Mouse (Mus musculus): ENCODE data around the gene Slamf1. TPM values are rescaled to one million over a fixed set of nuclear protein-coding genes. Genes with fewer than 3 reads are reported as not detected.
"Not testable (repeated sequence)": the region's sequence is repeated elsewhere in the genome, so short reads cannot be mapped to it uniquely, and the experiment has no call there.

The Slamf1 gene
- polyA plus RNA-seq, 1 experiment from 2014 or later, result 0.19 TPM

DNA sequence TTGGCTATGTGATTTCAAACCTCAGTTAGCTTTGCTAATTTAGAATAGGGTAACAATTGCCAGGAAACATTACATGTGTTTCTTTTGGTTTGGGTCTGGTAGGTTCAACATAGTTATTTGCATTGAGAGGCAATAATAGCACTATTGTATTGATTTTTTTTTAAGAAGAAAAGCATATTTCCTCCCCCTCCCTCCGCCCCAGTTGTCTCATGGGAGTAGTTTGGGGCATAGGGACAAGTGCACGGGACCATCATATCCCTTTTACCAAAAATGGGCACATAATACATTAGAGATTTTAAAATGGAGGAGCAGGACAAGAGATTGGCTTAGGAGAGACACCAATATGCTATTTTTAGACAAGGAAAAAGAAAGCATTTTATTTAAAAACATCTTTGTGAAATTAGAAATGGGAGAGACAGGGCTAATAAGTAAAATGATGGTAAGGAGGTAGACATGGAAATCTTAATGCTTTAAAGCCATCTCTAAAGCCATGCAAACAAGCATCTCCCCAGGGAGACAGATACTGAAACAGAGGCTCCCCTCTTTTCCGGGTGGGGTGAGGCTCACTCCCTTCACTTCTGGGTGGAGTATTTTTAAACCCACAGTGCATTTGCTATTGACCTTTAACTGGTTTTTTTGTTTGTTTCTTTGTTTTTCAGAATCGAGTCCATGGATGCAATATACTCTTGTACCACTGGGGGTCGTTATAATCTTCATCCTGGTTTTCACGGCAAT lies 20.5 kb downstream of the Slamf1 start:
- no peak overlapping the region for H3K4me3 ChIP-seq (ENCODE audit: inconsistent target)
- no peaks in the 10 kb centered on the region for H3K79me2 ChIP-seq (ENCODE audit: inconsistent target)
- H3K27ac ChIP-seq, result no peak overlapping the region
- no peaks in the 10 kb centered on the region for H3K36me3 ChIP-seq (ENCODE audit: inconsistent target)
- WGBS (ENCODE audit: missing documents), result 89% methylated on average over 6 of the region's 6 CpGs

DNA sequence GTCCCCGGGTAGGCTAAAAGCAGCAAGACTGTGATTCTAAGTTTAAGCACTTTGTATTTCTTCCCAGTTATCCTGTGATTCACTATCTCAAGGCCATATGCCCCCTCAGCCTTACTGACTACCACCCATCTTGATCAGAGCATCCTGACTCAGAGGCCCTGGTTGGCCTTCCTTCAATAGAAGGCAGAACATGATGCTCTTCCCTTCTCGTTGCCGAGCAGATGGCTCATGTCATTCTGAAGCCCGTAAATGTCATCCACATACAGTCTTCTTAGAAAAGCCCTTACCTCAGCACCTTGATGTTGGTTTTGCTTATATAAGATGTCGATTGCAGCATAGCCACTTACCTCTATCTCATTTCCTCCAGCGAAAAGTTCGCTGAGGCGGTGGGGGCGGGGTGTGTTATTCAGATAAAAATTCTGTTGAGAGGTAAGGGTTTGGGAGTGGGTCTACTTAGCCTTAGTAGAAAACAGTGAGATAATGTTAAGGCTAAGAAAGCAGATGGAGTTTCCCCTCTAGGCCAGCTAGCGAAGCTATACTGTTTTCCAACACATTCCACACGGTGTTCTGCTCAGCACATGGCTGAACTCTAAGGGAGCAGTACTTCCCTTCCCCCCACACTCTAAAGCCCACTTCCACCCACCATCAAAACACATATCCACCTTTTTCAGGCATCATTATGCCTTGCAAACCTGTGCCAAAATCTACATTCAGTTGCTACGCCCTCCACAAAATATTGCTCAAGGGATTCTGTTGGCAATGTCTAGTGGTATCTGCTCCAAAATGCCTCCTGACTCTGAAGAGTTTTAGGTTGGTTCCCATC lies 21.7 kb downstream of the Slamf1 start:
- Histone ChIP-seq H3K36me3 (ENCODE audit: inconsistent target) (no peaks in the 10 kb centered on the region), H3K4me3 (ENCODE audit: inconsistent target) (no peak overlapping the region), H3K79me2 (ENCODE audit: inconsistent target) (no peaks in the 10 kb centered on the region), H3K27ac (no peak overlapping the region)
- 46% methylated on average over 12 of the region's 12 CpGs for WGBS (ENCODE audit: missing documents)

DNA sequence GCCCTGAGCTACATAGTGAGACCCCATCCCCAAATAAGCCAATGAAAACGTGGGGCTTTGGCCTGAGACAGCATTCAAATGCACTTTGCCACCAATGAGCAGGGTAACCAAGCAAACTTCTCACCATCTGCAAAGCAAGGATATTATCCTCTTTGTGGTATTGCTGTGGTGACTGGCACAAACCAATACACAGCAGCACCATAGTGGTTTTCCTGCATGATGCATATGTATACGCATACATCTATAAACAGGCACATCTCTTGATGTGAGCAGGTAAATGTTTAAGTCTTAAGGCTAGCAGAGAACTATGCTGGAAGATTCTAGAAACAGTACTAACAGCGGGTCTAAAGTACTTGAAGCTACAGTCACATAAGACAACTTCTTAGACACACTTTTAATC lies 22.5 kb downstream of the Slamf1 start:
- H3K4me3 ChIP-seq (ENCODE audit: inconsistent target), result no peak overlapping the region
- H3K27ac ChIP-seq, result no peak overlapping the region
- WGBS (ENCODE audit: missing documents), result 75% methylated on average over 3 of the region's 3 CpGs
- no peaks in the 10 kb centered on the region for H3K79me2 ChIP-seq (ENCODE audit: inconsistent target)
- H3K36me3 ChIP-seq (ENCODE audit: inconsistent target), result no peaks in the 10 kb centered on the region

DNA sequence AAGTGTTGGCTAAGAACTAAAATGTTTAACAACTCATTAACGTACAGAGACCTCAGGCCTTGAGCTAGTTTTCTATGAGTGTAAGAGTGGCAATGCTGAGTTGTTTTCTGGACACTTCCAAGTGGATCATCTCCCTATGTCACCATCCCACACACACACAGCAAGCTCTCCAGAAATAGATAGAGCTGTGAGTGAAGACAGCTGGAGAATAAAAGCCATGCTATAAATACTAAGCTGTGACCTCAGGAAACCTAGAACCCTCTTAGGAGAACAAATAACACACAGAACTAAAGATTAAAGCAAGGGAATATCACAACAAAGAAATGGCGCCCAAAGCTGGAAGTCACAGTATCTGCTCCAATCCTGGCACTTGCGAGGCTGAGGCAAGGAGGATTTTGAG lies 24.6 kb downstream of the Slamf1 start:
- Histone ChIP-seq H3K36me3 (ENCODE audit: inconsistent target) (no peaks in the 10 kb centered on the region), H3K27ac (no peak overlapping the region), H3K79me2 (ENCODE audit: inconsistent target) (no peaks in the 10 kb centered on the region), H3K4me3 (ENCODE audit: inconsistent target) (no peak overlapping the region)
- WGBS (ENCODE audit: missing documents), result 90% methylated on average over 3 of the region's 3 CpGs

DNA sequence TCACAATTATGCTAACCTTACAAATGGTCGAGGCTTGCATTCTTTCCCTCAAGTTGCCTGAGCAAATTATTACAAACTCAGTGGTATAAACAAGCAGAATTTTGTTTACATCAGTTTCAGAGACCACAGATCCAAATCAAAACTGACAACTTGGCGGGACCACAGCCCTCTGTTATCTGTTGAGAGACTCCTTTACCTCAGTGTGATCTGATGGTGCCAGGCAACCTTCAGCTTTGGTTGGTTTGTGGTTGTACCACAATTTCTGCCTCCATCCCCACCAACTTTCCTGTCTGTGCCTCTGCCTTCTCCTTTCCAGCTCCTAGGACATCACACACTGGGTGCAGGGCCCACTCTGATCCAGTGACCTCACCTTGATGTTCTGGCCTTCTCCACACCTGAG lies 29.3 kb downstream of the Slamf1 start:
- 32% methylated on average over 2 of the region's 2 CpGs for WGBS (ENCODE audit: missing documents)
- Histone ChIP-seq H3K79me2 (ENCODE audit: inconsistent target) (no peaks in the 10 kb centered on the region), H3K27ac (no peak overlapping the region), H3K4me3 (ENCODE audit: inconsistent target) (no peak overlapping the region), H3K36me3 (ENCODE audit: inconsistent target) (no peaks in the 10 kb centered on the region)

DNA sequence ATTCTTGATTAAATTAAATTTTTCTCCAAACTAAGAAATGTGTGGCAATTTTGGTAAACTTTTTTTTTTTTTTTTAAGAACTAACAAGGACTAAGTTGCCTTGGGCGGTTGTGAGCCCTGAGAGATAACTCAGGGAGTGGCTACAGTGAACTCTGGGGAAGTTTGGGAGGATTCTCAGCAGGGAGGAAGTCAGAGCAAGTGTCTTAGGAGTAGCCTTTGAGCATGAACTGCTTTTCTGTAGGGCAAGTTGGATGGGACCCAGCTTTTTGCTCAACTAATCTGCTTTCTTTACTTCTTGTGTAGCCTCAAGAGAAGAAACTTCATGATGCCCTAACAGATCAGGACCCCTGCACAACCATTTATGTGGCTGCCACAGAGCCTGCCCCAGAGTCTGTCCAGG lies 30.9 kb downstream of the Slamf1 start:
- Histone ChIP-seq H3K27ac (no peak overlapping the region), H3K36me3 (ENCODE audit: inconsistent target) (no peaks in the 10 kb centered on the region), H3K79me2 (ENCODE audit: inconsistent target) (no peaks in the 10 kb centered on the region), H3K4me3 (ENCODE audit: inconsistent target) (no peak overlapping the region)
- WGBS (ENCODE audit: missing documents), result 38% methylated on average over 1 of the region's 1 CpGs

DNA sequence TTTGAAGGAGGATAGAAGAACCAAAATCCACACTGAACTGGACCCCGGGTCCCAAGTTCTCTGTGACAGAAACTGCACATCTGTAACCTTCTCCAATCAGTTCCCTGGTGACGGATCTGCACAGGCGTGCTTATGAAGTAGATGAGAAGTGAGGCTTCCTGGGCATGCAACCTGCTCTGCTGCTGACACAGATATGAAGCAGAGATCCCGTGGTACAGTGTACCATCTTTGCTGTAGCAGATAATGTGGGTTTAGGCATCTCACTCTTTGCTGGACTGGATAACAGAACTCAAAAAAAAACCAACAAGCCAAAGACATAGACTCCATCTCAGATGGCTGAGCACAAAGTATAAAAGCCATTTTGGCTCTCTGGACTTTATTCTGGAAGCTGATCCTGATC lies 32.7 kb downstream of the Slamf1 start:
- Histone ChIP-seq H3K4me3 (ENCODE audit: inconsistent target) (no peak overlapping the region), H3K36me3 (ENCODE audit: inconsistent target) (no peaks in the 10 kb centered on the region), H3K79me2 (ENCODE audit: inconsistent target) (no peaks in the 10 kb centered on the region), H3K27ac (no peak overlapping the region)
- 85% methylated on average over 4 of the region's 4 CpGs for WGBS (ENCODE audit: missing documents)

DNA sequence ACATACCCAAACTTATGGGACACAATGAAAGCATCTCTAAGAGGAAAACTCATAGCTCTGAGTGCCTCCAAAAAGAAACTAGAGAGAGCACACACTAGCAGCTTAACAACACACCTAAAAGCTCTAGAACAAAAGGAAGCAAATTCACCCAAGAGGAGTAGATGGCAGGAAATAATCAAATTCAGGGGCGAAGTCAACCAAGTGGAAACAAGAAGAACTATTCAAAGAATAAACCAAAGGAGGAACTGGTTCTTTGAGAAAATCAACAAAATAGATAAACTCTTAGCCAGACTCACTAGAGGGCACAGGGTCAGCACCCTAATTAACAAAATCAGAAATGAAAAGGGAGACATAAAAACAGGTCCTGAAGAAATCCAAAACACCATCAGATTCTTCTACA lies 44.1 kb downstream of the Slamf1 start:
- not testable (repeated sequence) for H3K27ac ChIP-seq; H3K36me3 ChIP-seq (ENCODE audit: inconsistent target); H3K79me2 ChIP-seq (ENCODE audit: inconsistent target); H3K4me3 ChIP-seq (ENCODE audit: inconsistent target)
- no CpG with 5 or more reads among the region's 1 CpGs for WGBS (ENCODE audit: missing documents)

DNA sequence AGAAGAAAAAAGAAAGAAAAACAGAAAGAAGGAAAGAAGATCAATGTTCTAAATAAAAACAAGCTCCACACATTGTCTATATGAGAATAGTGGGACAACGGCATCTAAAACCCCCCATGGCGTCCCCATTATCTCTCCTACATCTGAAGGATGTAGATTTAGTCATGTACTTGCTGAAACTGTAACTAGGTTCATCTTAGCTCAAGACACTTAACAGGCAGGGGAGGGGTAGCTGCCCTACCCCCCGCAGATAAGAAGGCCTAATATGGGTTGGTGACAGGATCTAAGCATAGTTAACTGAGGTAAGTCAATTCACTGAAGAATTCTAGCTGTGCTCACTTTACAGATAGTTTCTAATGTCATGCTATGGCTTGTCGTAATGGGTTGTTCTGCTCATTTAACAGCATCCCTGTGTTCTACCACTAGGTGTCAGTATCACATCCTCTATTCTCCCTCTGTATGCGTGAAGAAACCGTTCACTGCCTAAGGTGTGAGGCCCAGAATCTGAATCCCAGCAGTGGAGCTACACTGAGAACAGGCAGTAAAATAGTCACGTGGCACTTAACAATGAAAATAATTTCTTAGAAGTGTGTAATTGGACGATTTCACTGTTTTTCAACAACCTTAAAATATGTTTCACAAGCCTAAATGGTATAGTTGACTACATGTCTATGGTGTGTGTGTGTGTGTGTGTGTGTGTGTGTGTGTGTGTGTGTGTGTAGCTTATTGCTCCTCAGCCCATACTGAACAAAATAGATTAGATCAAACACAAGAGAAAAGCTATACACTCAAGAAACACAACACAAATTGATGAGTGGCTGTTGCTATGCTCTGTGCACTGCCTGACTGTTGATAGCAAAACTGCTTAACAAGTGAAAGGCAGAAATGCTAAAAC lies 48.9 kb downstream of the Slamf1 start:
- Histone ChIP-seq H3K79me2 (ENCODE audit: inconsistent target) (no peaks in the 10 kb centered on the region), H3K27ac (no peak overlapping the region), H3K4me3 (ENCODE audit: inconsistent target) (no peak overlapping the region), H3K36me3 (ENCODE audit: inconsistent target) (no peaks in the 10 kb centered on the region)
- 18% methylated on average over 8 of the region's 8 CpGs for WGBS (ENCODE audit: missing documents)

DNA sequence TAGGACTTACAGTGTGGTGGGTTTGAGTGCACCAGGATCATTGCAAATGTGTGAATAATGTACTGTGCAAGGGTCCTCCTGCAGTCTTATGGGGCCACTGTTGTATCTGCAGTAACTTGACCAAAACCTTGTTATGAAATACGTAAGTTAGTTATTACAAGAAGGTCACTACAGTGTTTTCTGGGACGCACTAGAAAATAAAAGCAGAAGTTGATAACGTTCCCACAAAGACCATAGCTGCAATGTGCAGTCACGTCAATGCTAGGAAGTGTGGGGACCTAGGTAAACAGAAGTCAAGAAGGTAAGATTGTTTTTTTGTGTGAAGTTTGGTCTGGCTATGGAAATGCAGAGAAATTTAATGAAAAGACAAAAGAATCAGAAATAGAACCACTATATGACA lies 50.1 kb downstream of the Slamf1 start:
- no peaks in the 10 kb centered on the region for H3K36me3 ChIP-seq (ENCODE audit: inconsistent target)
- no peaks in the 10 kb centered on the region for H3K79me2 ChIP-seq (ENCODE audit: inconsistent target)
- WGBS (ENCODE audit: missing documents), result 10% methylated on average over 4 of the region's 4 CpGs
- H3K4me3 ChIP-seq (ENCODE audit: inconsistent target), result no peak overlapping the region
- H3K27ac ChIP-seq, result no peak overlapping the region

DNA sequence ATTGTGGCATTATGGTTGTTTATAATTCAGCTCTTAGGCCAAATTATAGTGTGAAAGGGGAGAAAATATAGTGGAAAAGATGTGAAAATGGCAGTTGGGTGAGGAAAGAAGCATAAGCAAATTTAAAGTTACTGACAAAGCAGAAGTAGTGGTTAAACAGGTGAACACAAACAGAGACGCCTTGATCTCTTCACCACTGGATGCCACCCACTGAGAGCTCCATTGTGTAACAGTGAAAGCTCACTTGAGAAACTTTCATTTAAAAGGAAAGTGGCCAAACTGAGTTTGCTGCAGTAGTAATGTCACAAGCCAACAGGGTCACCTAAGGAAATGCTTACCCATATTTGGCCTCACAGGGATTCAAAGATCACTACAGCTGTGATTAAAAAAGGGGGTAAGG lies 54.4 kb downstream of the Slamf1 start:
- no peak overlapping the region for H3K27ac ChIP-seq
- 17% methylated on average over 1 of the region's 1 CpGs for WGBS (ENCODE audit: missing documents)

DNA sequence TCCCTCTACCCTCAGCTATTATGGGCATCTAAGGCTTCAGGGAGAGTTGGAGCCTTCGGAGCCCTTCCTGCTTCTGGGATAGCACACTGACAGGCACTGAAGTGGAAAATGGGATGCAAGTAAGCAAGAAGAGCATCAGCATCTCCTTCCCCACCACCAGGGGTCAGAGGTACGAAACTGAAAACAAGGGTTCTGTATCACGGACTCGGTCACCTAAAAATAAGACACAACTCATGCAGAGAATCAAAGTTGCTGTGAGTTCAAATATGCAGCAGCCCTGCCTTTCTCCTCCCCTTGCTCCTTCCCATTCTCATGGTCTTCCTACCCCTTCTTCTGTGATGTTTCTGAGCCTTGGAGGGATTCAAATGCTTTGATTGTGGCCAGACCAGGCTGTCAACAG lies 58.5 kb downstream of the Slamf1 start:
- Histone ChIP-seq H3K36me3 (ENCODE audit: inconsistent target) (no peaks in the 10 kb centered on the region), H3K27ac (no peak overlapping the region), H3K4me3 (ENCODE audit: inconsistent target) (no peak overlapping the region), H3K79me2 (ENCODE audit: inconsistent target) (no peaks in the 10 kb centered on the region)
- 51% methylated on average over 3 of the region's 4 CpGs for WGBS (ENCODE audit: missing documents)

More for the DNA sequence above, 54.4 kb downstream of the Slamf1 start:
- H3K4me3 ChIP-seq (ENCODE audit: inconsistent target), result no peak overlapping the region
- H3K36me3 ChIP-seq (ENCODE audit: inconsistent target), result no peaks in the 10 kb centered on the region
- no peaks in the 10 kb centered on the region for H3K79me2 ChIP-seq (ENCODE audit: inconsistent target)

DNA sequence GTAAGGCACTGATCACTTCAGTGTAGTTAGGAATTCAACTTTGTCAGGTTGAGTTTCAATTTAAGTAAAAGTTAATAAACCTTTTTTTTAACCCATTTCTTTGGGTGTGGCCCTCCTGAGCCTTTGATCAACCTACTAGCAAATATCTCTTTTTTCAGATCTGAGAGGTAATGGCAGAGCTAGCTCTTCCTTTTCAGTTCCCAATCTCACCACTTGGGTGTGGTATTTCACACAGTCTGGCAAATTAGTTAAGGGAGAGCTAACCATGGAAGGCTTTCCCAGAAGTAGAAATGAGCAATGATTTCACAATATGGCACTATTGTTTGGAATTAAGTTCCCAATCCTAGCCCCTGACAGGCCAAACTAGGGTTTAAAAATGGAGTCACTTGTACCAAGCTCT lies 59.2 kb downstream of the Slamf1 start:
- Histone ChIP-seq H3K36me3 (ENCODE audit: inconsistent target) (no peaks in the 10 kb centered on the region), H3K79me2 (ENCODE audit: inconsistent target) (no peaks in the 10 kb centered on the region), H3K4me3 (ENCODE audit: inconsistent target) (no peak overlapping the region), H3K27ac (no peak overlapping the region)

DNA sequence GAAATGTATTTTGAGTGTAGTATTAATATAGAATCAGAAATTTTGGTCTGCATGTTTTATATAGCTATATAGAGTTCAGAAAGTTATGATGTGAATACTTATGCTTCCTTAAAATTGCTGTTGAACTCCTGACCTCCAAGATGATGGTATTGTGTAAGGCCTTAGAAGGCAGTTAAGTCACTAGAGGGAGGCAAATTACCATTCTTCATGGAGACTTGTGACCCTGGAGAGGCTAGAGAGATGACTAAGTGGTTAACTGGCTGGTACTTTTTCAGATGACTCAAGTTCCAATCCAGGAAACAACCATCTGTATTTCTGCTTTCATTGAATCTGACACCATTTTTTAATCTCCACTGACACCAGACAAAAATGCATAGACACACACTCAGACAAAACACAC lies 60.7 kb downstream of the Slamf1 start:
- Histone ChIP-seq H3K36me3 (ENCODE audit: inconsistent target) (no peaks in the 10 kb centered on the region), H3K4me3 (ENCODE audit: inconsistent target) (no peak overlapping the region), H3K27ac (peak overlapping the region; percentile 24; the same call in 1 of the 2 replicates), H3K79me2 (ENCODE audit: inconsistent target) (no peaks in the 10 kb centered on the region)

DNA sequence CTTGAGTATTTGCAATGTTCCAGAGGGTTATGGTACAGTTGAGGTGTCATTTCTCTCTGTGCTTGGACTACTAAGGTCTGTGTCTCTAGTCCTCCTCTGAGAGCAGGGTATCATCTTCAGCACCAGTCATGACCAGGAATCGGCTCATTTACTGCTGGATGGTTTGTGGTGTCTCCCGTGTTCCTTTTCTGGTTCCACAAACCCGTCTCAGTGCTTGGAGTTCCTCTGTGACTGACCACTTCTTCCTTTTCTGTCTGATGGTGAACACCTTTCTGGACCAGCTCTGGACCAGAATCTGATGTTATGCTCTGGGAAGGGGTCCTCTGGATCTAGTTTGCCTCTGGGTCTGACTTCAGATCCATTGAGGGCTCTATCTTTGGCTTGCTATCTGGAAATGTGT lies 72.6 kb downstream of the Slamf1 start, which contains the start of gene Cd84:
Gene Cd84, plus strand, starts transcription at position 210 of the 400 bp plus-strand sequence.
- 0% methylated on average over 3 of the region's 3 CpGs for WGBS (ENCODE audit: missing documents)
- peak within 1 kb of the TSS; percentile 97 for H3K27ac ChIP-seq
- no peaks in the 10 kb centered on the region for H3K36me3 ChIP-seq (ENCODE audit: inconsistent target)
- peaks cover 56% of the 10 kb centered on the region for H3K79me2 ChIP-seq (ENCODE audit: inconsistent target)
- H3K4me3 ChIP-seq (ENCODE audit: inconsistent target), result peak within 1 kb of the TSS; percentile 62

Measured in macrophage (primary cell).